Mouse (Mus musculus) olfactory bulb, adult 2 months (tissue): ENCODE results near the gene Zc3h6.

ENCODE experiments used
- CTCF ChIP-seq: fragments of 200-500 bp; IDR thresholded peaks from 2 replicates; pipeline ENCODE4 v1.5.1; 2012; ENCODE audit warnings: low read depth, mild to moderate bottlenecking, low read length, moderate library complexity; ENCODE audit not compliant: insufficient read depth
- POLR2A ChIP-seq: fragments of 200-500 bp; IDR thresholded peaks from 2 replicates; pipeline ENCODE4 v1.6.1; 2012; ENCODE audit warnings: mild to moderate bottlenecking, low read depth, low read length, moderate library complexity; ENCODE audit not compliant: insufficient read depth

- TF ChIP-seq POLR2A: no peak
- no peak for TF ChIP-seq CTCF
Observed at GRCm38 (mm10) chr2:129056597-129056996, 89.4 kb downstream of the Zc3h6 start.
